In the genomic region with DNA sequence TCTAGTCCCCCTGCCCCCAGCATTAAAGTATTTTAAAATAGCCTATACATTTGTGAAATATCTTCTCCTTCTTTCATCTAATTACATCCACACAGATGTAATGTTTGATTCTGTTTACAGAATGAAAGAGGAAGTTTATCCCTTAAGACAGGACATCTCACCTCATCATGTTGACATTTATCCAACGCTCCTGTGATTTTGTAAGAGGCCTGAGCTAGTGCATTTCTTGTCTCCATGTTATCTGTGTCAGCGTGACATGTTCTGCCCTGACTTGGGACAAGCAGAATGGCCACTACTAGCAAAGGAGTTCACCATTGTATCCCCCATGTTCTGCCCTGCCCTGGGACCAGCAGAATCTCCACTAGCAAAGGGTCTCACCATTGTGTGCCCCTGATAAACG, we compare ENCODE assay signal across 36 mouse cellular contexts.
"Had no signal": no experiment of that assay in that cellular context is flagged by ENCODE, and none has a peak within 500 bp of the region (broad histone marks: within the 10 kb centered on the region; RNA-seq: fewer than 3 reads in every experiment).

No protein-coding gene starts in this region.

- H3K4me1 ChIP-seq: heart, embryonic 10.5 days; heart, embryonic 12.5 days; heart, embryonic 13.5 days; heart, embryonic 15.5 days; hindbrain, embryonic 12.5 days; hindbrain, embryonic 15.5 days; intestine, embryonic 15.5 days; kidney, embryonic 15.5 days had no signal

- H3K4me2 ChIP-seq: heart, embryonic 11.5 days; heart, embryonic 12.5 days; heart, embryonic 13.5 days; heart, embryonic 15.5 days; hindbrain, embryonic 12.5 days; hindbrain, embryonic 13.5 days; hindbrain, embryonic 14.5 days; hindbrain, embryonic 15.5 days; intestine, embryonic 15.5 days; kidney, embryonic 15.5 days had no signal

- H3K36me3 ChIP-seq: heart, embryonic 10.5 days; heart, embryonic 12.5 days; heart, embryonic 13.5 days; heart, embryonic 15.5 days; hindbrain, embryonic 10.5 days; hindbrain, embryonic 12.5 days; hindbrain, embryonic 13.5 days; hindbrain, embryonic 15.5 days; intestine, embryonic 15.5 days; kidney, embryonic 15.5 days had no signal

- H3K27ac ChIP-seq: heart, adult 2 months; heart, embryonic 10.5 days; heart, embryonic 13.5 days; heart, embryonic 15.5 days; hindbrain, embryonic 10.5 days; hindbrain, embryonic 12.5 days; hindbrain, embryonic 13.5 days; hindbrain, embryonic 14.5 days; hindbrain, embryonic 15.5 days; hindbrain, postnatal 0 days; intestine, embryonic 15.5 days; kidney, embryonic 15.5 days; kidney, postnatal 0 days; layer of hippocampus, adult 2 months had no signal

- H3K4me3 ChIP-seq: heart, adult 2 months; heart, embryonic 10.5 days; heart, embryonic 12.5 days; heart, embryonic 13.5 days; heart, embryonic 15.5 days; hindbrain, embryonic 10.5 days; hindbrain, embryonic 12.5 days; hindbrain, embryonic 13.5 days; hindbrain, embryonic 15.5 days; intestine, embryonic 15.5 days; kidney, embryonic 15.5 days; layer of hippocampus, adult 2 months had no signal

- ATAC-seq: hindbrain, embryonic 16.5 days; hindbrain, postnatal 0 days; inflammation-experienced regulatory T-cells, adult 6 months; intestine, embryonic 15.5 days; intestine, embryonic 16.5 days; intestine, postnatal 0 days had no signal

- H3K27me3 ChIP-seq: heart, embryonic 12.5 days; heart, embryonic 13.5 days; heart, embryonic 15.5 days; hindbrain, embryonic 12.5 days; hindbrain, embryonic 13.5 days; hindbrain, embryonic 15.5 days; intestine, embryonic 15.5 days; kidney, embryonic 15.5 days had no signal

- H3K9ac ChIP-seq: heart, embryonic 12.5 days; heart, embryonic 13.5 days; heart, embryonic 15.5 days; hindbrain, embryonic 12.5 days; hindbrain, embryonic 13.5 days; hindbrain, embryonic 14.5 days; hindbrain, embryonic 15.5 days; intestine, embryonic 15.5 days; kidney, embryonic 15.5 days had no signal

- DNase-seq: heart, adult 18-20 months; heart, adult 2 months; heart, postnatal 10 days; heart, postnatal 14 days; heart, postnatal 36 days; heart, postnatal 4 days; kidney, adult 11 months; kidney, adult 18-20 months; kidney, adult 2 months; kidney, adult 8-10 months; kidney, adult 9 months; kidney, postnatal 10 days; kidney, postnatal 14 days; kidney, postnatal 25 days; kidney, postnatal 36 days; kidney, postnatal 4 days; layer of hippocampus, adult 9-11 months had no signal

- H3K9me3 ChIP-seq: heart, embryonic 10.5 days; heart, embryonic 12.5 days; heart, embryonic 13.5 days; heart, embryonic 15.5 days; hindbrain, embryonic 10.5 days; hindbrain, embryonic 12.5 days; hindbrain, embryonic 13.5 days; hindbrain, embryonic 15.5 days; intestine, embryonic 15.5 days; kidney, embryonic 15.5 days had no signal
